Mouse (Mus musculus): Measurements from ENCODE around the gene Zswim1.

GRCm38 (mm10) chr2:164834531-164834930 is 12.0 kb downstream of the Zswim1 start:
- TF ChIP-seq POLR2A (IDR thresholded peaks at IDR 0.05; ENCODE audit: low read depth, low read length) (no peak), CTCF (conservative IDR thresholded peaks at IDR 0.05; ENCODE audit: insufficient read depth, insufficient read length, low read depth, low read length) (0 out of 2 replicates have a peak, but pooled peaks have one; percentile 13)
